Mouse (Mus musculus) layer of hippocampus, adult 9-11 months (tissue): Measurements from ENCODE around the gene Chl1.

Experiments used
- DNase-seq: peaks from one replicate; pipeline ENCODE4 v3.0.0; 2022

Chl1 gene

DNA sequence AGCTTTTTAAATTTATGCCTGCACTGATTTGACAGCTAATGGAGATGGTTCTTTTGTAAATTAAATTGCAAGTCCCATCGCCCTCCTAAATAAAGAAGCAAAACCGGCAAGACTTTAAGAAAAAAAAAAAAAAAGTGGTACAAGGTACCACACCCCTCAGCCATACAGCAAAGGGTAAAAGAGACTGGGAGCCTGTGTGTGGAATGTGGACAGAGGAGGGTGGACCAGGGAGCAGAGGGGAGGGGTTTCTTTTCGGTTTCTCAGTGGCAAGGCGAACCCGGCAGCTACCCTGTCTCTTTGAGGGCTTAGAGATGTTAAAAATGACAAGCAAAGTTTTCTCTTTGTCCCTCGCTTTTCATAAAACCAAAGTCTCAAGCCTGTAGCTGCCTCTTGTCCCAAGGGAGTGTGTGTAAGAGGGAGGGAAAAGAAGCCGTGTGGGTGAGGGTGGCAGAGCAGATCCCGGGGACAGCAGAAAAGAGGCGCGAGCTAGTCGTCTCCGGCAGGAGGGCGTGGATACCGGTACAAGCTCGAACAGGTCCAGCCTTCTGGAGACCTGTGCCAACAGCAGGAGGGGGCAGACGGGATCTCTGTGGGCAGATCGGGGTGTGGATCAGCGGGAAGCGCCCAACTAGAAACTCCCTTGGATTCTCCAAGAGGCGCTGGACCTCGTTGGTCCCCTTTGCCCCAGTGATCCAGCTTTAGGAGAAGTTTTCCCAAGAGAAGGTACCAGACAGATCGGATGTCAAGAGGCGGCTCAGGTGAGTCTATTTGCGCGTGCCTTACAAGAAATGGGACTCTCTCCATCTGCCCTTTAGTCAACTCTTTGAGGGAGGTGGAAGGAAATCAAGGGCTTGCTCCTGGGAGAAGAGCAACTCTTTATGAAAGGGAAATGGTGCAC lies at the start of gene Chl1:
TSS of gene Chl1 (plus strand) at position 195 of the 898 bp plus-strand sequence.
- DNase-seq: peak; percentile 40

DNA sequence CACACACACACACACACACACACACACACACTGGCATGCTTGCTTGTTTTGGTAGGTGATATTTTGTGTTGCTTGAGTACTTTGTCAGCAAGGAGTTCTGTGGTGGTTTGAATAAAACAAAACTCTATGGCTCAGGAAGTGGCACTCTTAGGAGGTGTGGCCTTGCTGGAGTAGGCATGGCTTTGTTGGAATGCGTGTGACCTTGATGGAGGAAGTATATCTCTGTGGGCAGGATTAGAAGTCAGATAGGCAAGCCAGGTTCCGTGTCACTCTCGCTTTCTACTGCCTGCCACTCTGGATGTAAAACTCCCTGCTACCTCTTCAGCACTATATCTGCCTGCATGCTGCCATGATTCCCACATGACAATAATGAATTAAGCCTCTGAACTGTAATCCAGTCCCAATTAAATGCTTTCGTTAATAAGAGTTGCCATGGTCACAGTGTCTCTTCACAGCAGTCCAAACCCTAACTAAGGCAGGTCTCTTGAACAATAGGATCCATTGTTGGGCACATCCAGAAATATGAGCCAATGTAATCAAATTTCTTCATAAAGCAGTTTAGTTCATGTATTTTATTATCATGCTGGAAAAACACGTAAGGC lies 44.8 kb upstream of the Chl1 start:
- DNase-seq: no peak

DNA sequence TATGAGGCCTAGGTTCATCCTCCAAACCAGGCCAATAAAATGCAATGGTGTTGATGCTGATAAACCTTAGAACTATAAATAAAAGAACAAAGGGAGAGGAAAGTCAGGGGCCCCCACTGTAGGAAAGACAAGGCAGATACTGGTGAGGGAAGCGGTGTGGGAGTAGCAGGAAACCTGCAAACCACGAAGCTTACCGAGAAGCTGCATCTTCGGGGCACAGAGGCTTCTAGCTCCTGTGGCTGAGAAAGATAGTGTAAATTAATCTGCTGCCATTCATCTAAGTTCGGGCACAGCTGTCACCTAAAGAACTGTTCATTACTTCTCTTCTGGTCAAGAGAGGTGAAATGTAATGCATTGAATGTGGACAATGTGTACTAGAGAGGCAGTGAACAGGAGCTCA lies 37.1 kb upstream of the Chl1 start:
- DNase-seq: no peak

DNA sequence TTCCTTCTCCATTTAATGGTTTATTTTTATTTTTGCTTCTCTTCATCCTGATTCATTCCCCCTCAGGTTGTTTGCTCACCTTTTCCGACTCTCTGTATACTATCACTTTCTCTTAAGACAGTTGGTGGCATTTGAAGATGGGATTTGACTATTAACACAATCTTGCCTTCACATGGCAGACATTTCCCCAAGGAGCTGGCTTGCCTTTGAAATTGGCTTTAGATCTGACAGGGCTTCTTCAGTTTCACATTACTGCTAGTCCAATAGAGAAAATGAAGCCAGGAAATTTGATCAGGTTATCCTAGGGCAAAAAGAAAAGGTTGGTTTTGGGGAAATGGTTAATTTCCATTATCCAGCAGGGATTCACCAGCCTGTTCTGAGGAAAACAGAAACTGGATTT lies 23.2 kb upstream of the Chl1 start:
- DNase-seq: no peak

DNA sequence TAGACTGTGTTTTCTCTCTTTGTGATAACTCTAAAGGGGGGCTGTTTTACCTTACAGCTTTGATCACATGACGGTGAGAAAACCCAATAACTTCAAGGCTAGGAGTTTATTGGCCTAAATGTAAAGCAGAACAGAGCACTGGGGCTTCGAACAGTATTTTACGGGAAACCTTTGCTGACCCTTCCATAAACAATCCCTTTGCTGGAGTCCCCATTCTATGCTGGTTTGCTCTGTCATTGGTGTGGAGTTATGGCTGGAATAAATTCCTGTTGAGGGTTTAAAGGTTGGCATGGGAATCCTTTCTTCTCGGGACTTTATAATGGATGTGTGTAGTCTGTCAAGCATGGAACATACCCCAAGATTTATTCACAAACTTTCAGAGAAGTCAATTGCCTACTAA lies 12.0 kb upstream of the Chl1 start:
- DNase-seq: no peak

DNA sequence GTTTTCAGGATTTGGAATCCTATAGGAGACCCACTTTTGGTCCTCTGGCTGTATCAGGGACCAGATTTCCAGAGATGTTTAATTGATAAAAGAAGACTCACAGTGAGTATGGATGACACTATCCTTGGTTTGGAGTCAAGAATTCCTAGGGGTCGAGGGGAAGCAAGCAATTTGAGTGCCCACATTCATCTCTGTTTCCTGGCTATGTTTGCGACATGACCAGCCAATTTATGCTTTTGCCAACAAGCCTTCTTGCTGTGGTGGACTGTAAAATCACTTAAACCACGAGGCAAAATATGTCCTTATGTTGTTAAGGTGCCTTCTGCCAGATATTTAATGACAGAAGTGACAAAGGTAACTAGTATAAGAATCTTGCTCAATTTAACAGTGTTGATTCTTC lies 6.3 kb upstream of the Chl1 start:
- DNase-seq: no peak

DNA sequence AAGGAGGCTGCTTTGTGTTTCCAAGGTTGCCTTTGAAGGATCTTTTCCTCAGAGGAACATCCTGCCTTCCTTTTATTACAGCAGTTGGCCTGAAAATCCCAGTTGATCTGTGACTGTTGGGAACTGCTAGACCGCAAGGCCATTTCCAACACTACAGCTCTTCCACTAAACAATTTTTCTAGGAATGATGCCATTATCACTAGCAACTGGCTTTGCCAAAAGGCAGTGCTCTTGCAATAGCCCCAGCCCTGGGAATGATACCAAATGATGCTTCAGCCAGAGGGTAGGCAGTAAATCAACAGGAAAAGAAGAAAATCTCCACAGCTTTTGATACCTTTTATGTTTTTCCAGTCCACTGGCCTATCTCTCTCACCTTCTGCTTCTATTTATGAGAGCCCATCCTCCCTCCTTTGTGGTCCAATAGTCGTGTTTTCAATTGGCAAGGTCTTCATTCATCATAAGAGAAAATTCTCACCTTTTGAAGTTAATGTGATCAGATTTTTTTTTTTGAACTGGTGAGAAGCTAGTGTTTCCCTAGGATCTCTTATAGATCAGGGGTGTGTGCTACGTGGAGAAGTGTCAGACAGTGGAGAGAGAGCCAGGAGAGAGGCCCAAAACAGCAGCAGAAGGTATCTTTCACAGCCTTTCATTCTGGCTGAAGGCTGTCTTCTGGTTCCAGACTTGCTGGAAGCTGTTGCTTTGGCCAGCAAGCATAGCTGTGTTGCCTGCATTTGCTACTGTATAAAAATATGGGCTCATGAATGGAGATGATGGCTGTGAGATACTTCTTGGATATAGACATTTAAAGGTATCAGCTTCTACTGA lies 2.4 kb upstream of the Chl1 start:
- peak; percentile 14 for DNase-seq

DNA sequence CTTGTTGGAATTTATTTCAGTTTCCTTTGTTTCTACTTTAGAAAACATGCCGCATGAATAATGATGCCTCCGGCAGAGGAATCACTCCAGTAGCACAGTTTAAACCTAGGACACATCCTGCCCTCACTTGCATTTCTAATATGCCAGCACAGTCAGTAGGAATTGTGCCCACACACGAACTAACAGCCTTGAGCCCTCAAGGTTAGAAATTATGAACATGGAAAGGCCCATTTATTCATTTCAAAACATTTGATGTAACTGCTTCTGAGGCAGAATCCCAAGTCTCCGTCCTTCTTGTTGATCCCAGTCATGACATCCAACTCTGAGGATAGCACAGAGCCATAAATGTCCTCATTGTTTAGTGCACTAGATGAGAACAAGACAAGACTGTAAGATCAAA lies 790 bp upstream of the Chl1 start:
- no peak for DNase-seq

DNA sequence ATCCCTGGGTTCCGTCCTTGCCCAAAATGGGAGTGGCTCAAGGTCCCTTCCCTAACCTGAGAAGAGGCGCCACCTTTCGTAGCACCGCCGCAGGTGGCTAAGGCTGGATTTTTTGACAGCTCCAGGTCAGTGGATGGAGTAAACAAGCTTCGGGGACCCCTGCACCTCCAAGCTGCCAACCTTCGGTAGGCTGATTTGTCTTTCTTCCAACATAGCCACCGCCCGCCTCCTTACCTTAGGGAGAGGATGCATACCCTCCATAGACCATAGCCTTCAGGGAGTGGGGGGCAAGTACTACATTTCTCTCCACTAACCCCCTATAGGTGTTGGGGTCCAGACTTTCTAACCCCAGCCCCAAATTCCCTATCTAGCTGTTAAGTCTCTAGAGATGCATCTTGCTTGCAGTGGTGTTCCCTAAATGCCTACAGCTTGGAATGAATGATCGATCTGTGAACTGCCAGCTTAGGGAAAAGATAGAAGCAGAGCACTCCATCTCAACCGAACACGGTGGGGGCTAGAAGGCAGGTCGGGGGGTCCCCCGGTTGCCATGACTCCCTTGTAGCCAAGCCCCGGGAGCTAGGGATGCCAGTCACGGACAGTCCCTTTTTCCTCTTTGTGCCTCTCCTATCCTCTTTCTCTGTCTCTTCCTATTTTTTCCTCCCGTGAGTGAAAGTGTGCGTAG lies 1.0 kb downstream of the Chl1 start:
- DNase-seq: no peak

DNA sequence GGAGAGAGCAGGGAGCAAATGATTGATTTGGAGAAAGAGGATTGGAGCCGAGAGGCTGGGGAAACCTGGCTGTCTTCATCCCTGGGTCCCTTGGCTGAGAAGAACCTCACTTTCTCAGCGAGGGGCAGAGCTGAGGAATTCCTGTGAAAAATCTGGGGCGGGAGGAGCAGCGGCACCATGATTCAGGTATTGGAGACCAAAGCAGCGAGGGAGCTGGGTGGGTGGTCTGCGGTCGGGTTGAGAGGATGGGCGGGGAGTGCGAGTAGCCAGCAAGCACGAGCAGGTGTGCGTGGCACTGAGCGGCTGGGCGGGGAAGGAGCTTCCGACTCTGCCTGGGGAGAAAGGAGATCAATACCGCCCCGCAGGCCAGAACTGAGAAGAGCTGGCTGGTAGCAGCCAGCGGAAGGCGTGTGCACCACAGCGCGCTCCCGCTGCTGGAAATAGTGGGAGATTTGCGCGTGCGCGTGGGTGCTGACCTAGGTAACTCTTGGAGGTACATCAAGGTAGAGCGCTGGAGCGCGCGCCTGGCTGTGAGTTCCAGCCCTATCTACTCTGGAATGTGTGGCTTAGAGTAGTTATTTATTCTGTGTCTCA lies 1.7 kb downstream of the Chl1 start:
- peak; percentile 80 for DNase-seq

DNA sequence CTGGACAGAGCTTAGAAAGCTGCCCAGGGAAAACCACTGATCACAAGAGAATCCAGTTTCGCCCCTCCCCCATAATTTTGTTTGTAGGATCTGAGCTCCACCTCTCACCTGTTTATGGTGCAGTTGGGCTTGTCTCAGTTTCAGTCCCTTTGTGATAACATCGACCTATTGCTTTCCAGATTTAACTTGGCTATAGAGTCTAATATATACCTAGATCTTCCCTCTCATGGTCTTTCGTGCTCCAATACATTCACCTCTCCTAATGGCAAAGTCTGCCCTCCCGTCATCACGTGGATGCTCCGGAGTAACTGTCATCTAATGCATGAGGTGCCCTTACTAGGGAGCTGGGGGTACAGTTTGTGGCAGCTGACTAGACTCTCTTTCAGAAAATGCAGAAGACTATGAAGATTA lies 2.5 kb downstream of the Chl1 start:
- peak; percentile 14 for DNase-seq

DNA sequence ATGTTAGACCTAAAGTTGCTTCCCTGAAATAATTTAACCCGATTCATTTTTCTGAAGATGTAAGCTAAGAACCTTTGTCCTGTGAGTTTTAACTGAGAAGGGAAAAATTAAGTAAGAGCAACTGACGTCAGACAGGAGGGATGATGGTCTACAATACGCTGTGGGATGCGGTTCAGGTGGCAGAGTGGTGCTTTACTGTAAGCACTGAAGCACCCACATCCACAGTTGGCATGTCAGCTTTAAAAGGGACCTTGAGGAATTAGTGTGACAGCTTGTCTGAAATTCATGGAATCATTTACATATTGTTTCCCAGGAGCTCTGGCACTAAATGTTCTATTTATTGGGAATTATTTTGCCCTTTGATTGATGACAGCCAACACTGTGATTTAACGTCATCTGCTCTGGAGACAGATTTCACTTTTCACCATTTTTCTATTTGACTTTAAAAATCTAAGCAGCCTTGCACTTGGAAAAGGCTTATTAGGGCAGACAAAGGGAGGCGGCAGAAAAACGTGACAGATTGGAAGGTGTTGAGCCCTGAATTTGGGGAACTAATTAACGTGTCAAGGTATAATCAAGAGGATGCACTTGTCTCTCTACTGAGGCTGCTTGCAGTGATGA lies 3.3 kb downstream of the Chl1 start:
- DNase-seq: peak; percentile 42

DNA sequence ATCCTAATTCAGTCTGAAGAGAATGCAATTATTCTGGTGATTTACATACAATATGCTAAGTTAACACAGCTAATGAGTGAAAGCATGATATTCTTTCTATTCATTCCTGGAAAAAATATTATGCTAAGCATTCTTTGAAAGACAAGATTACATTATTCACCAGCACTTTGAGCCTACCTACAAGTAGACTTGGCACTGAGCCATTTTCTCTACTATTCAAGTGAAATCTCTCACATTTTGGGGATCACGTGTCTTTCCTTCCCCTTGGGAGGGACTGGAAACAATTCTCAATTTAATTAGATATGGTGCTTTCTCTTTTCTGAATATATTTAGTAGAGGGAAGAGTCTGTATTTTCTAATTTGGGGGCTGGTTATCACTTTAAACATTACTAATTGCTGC lies 4.0 kb downstream of the Chl1 start:
- no peak for DNase-seq

DNA sequence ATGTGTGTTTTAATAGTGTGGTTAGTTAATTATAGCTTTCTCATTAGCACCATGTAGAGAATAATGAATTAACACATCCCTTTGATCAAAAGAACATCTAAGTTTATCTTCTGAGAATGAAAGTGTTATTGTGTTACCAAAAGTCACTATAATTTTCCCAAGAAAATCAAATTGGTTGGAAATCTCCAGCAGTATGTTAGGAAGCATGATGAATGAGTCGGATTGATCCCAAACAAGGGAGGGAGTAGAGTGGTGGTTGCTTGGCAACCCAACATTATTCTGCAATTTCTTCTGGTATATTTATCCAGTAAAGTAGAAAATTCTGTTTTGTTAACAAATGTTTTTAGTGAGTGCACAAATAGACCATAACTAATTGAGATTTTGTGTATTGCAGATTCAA lies 4.4 kb downstream of the Chl1 start:
- no peak for DNase-seq

DNA sequence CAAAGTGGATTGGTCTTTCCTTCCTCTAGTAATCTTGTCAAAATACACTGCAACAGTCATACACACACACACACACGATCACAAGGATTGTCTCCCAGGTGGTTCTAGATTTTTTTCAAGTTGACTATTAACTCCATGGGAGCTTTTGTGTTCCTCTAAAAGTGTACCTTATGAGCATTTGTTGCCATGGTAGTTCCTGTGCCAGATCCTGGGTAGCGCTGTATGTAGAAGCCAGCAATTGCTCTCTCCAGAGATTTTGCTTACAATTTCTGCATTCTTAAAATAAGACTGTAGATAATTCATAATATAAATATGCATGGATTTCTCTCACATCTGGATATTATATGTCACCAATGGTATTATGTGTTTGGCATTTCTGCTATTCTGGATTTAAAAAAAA lies 9.2 kb downstream of the Chl1 start:
- DNase-seq: no peak

DNA sequence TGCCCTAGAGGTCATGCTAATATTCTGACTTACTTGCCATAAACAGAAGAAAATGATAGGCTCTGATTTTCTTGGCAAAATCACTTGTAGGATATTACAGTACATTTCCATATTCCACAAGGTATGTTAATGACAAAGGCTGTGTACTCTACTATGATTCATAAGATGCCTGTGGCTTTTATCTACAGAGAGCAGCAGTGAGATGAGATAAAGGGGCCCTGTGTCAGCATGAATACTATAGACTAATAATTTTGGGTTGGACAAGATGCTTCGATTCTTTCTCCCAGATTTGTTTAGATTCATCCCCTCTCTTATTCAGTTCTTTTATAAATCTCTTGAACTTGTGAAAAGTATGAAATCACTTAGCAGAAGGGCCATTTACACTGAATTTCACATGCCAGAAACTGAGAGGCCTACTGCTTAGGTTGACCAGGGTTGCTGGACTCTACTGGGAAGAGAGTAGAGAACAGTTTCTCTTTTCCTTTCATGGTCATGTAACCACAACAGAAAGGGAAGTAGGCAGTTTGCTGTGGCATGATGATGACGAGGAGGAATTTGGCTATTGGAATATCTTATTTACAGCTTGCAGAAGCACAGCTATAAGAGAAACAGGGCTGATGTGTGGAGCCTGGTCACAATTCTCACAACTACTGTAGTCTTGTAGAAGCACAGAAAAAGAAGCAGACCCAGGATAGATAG lies 15.1 kb downstream of the Chl1 start:
- no peak for DNase-seq

DNA sequence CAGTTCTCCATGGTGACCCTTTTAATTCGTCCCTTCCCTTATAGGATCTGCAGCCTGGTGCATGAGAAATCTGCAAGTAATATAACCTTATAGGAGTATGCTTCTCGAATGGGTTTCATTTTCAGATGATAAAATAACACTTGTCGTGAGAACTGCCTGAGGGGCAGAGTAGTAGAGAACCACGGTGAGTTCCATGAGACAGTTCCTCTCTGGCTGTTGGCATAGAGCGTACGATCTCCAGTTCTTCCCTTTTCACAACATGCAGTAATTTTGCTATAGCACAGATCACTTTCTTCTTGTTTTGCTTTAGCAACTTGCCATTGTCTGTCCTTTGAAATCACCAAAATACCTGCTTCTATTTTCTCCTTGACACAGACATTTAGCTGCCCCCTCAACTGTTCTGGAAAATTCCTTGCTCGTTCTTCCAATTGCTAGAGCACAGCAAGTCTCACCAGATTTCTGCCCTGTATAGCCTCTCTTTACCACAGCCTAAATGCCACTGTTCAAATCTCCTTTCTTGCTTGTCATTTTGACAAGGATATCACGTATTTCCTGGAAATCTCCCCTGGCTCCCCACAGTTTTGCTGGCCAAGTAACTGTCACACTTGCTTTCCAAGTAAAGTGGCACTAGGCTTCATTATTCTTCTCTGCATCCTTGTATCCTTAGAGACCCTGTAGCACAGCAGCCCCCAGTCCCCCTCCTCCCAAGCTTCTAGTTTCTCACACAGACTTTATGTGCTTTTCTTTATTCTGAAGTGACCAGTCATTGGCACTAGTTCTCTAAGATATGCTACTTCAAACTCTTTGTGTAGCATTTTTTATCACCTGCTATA lies 16.8 kb downstream of the Chl1 start:
- no peak for DNase-seq

DNA sequence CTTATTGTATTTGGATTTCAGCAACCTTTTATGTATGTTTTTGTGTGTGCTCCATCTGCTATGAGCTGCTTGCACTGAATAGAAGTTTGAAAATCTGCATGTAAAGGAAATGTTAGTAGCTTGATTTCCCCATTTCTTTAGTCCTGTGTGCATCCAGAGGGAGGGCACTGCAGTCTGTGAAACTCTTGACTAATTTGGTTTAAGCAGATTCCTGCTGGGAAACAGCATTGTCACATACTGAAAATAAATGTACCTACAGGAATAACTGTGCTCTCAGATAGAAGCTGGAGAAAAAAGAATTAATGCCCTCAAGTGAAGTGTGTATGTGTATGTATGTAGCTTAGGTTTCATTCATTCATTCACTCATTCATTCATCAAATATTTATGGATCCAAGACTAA lies 22.7 kb downstream of the Chl1 start:
- no peak for DNase-seq

DNA sequence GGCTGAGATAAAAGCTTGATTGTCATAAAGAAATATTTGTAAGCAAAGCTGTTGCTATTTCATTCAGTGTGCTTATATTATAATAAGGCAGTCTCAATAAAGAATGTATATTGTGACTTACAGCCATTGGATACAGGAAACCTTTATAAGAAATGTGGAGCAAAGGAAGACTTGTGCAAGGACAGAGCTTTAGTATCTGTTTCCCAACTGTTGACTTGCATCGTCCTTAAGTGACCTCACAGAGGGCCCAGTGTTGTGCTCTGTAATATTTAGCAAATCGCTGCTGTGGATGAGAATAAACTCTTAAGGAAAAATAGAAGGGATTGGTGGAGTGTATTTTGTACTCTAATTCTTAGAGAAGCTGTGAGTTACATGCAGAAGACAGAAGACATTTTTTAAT lies 23.6 kb downstream of the Chl1 start:
- no peak for DNase-seq

DNA sequence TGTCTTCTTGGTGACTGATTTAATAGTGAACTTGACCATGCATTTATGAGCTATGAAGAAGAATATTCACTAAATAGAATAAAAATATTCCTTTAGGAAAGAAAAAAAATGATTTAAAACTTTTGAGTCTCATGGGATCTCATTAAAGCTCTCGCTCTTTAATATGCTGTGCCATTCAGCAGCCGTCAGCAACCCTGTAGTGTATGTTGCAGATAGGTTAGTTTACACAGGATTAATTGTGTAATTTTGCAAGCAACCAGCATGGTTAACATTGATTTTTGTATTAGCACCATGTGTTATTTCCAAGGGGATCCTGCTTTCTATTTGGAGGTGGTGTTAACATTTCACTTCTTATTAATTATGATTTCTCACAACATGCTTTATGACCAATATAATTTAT lies 32.2 kb downstream of the Chl1 start:
- DNase-seq: no peak

DNA sequence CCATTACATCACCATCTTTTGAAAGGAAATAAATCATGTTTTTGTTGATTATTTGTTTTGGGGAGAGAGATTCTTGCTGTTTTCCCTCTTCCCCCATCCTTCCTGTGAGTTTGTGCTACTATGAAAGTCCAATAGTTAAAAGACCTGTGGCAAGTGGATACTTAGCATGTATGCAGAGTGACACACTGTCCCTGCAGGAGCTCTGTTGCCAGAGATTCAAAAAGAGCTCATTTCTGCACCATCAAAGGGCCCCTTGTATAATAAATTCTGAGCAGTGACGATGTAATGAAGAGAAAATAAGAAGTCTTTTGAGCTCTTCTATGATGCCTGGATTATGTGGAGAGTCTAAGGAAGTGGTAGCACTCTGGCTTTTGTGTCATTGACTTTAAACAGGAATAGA lies 33.4 kb downstream of the Chl1 start:
- DNase-seq: no peak
